Comparison of ENCODE assay signal across 16 mouse cellular contexts in the genomic region with DNA sequence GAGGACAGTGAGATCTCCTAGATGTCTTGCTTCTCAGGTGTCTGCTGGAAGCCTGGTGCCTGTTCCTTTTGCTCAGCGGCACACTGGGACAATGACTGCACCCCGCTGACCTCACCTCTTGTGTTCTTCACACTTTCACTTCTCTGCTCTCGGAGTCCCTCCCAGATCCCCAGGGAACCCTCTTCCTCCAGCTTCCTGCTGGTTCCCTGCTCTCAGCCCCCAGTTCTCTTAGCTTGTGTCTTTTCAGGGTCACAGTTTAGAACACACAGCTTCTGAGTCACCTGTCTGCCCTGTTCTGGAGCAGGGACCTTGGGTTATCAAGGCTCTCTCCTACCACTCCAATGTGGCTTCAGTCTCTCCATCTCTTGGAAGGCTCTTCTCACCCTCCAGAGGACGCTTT. TPM values are rescaled to one million over a fixed set of nuclear protein-coding genes. Genes with fewer than 3 reads are reported as not detected.
"Had no signal": no experiment of that assay in that cellular context is flagged by ENCODE, and none has a peak within 500 bp of the region (broad histone marks: within the 10 kb centered on the region; RNA-seq: fewer than 3 reads in every experiment).

No protein-coding gene starts in this region.

- H3K27me3 ChIP-seq: lung, embryonic 15.5 days had no signal

- ATAC-seq: liver, postnatal 0 days; midbrain, embryonic 15.5 days had no signal

- H3K4me3 ChIP-seq: limb, embryonic 12.5 days; liver, embryonic 13.5 days; lung, embryonic 15.5 days; megakaryocyte, embryonic 14.5 days; midbrain, embryonic 15.5 days; neural tube, embryonic 12.5 days had no signal

- H3K36me3 ChIP-seq: limb, embryonic 12.5 days; liver, embryonic 13.5 days; lung, embryonic 15.5 days; midbrain, embryonic 15.5 days; neural tube, embryonic 12.5 days had no signal

- H3K9ac ChIP-seq: limb, embryonic 12.5 days; liver, embryonic 13.5 days; liver, postnatal 0 days; lung, embryonic 15.5 days; midbrain, embryonic 15.5 days; neural tube, embryonic 12.5 days had no signal

- H3K4me2 ChIP-seq: limb, embryonic 12.5 days; liver, embryonic 13.5 days; lung, embryonic 15.5 days; midbrain, embryonic 11.5 days; midbrain, embryonic 15.5 days; neural tube, embryonic 12.5 days had no signal

- H3K27ac ChIP-seq: limb, embryonic 12.5 days; liver, embryonic 13.5 days; lung, embryonic 15.5 days; macrophage; midbrain, embryonic 15.5 days; neural tube, embryonic 12.5 days had no signal

- DNase-seq: kidney, postnatal 25 days; layer of hippocampus, adult 9-11 months; layer of hippocampus, postnatal 36 days; liver; liver, embryonic 13.5 days; liver, postnatal 0 days; lung, postnatal 14 days; thymus, adult 18-20 months; thymus, postnatal 14 days had no signal

- H3K9me3 ChIP-seq: limb, embryonic 12.5 days; liver, embryonic 13.5 days; lung, embryonic 15.5 days; megakaryocyte, embryonic 14.5 days; midbrain, embryonic 15.5 days; neural tube, embryonic 12.5 days had no signal

RNA-seq across cellular contexts. Expression of a gene that starts 35.7 kb away (rescaled TPM):
- polyA plus RNA-seq: liver, postnatal 0 days; macrophage had no signal
